Mouse (Mus musculus) brain, embryonic 14.5 days (tissue): ENCODE data around the gene Gm28374. TPM values are rescaled to one million over a fixed set of nuclear protein-coding genes. Genes with fewer than 3 reads are reported as not detected.

Experiments
- DNase-seq: peaks from one replicate; pipeline ENCODE4 v3.0.0-alpha.2; 2011; ENCODE audit warnings: low read depth
- CTCF ChIP-seq: fragments of 200-500 bp; IDR thresholded peaks from 2 replicates; pipeline ENCODE4 v1.5.1; 2012; ENCODE audit warnings: inconsistent platforms, mild to moderate bottlenecking, moderate library complexity, borderline replicate concordance; ENCODE audit not compliant: insufficient read depth, insufficient read length; ENCODE audit errors: extremely low read depth
- POLR2A ChIP-seq: fragments of 200-500 bp; IDR thresholded peaks from 2 replicates; pipeline ENCODE4 v1.6.1; 2012; ENCODE audit warnings: mild to moderate bottlenecking, inconsistent platforms, borderline replicate concordance; ENCODE audit not compliant: poor library complexity, insufficient read depth, insufficient read length, severe bottlenecking; ENCODE audit errors: extremely low read depth
- polyA plus RNA-seq: library from polyadenylated mRNA; depleted of rRNA; stranded (reverse); fragments of >200 nt; gene quantifications from 2 replicates; pipeline ENCODE4 v1.2.3, GENCODE M21; 2012; rRNA removed

The Gm28374 gene
- polyA plus RNA-seq, 1 experiment = 3.1 TPM

DNA sequence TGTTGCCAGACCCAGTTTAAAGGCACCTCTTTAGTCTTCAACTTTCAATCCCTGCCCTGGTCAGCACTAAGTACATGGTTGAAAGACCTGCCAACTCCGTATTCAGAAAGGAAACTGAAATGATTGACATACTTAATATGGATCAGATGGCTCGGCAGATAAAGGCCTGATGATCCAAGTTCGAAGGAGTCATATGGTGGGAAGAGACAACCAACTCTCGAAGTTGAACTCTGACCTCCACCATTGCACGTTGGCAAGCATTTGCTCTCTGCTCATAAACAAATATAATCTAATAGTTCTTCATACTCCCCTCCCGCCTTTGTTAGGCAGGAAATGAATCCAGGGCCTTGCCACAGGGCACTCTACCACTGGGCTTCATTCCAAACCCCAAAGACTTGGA lies 53.1 kb downstream of the Gm28374 start:
- TF ChIP-seq POLR2A (no peak), CTCF (no peak)
- DNase-seq = no peak

Other genes starting within 250 kb of the Gm28374 start
- 18.9 and 21.3 TPM in 2 replicates for gene Frmd8, start 207.0 kb downstream of the Gm28374 start, polyA plus RNA-seq
- gene Slc25a45, start 204.4 kb downstream of the Gm28374 start, polyA plus RNA-seq = 2.6 and 3.5 TPM in 2 replicates
- 15.2 and 15.5 TPM in 2 replicates for gene Tigd3, start 188.1 kb downstream of the Gm28374 start, polyA plus RNA-seq
- 180 and 231 TPM in 2 replicates for gene Dpf2, start 169.2 kb downstream of the Gm28374 start, polyA plus RNA-seq
- gene Cdc42ep2, start 157.4 kb downstream of the Gm28374 start, polyA plus RNA-seq = 11.7 and 13.7 TPM in 2 replicates
- gene Pola2, start 118.1 kb downstream of the Gm28374 start, polyA plus RNA-seq = 33.8 and 56.9 TPM in 2 replicates
- not detected in 2 replicates for gene Slc22a20, start 96.1 kb downstream of the Gm28374 start, polyA plus RNA-seq
- gene Capn1, start 66.4 kb downstream of the Gm28374 start, polyA plus RNA-seq = 5.2 and 7.6 TPM in 2 replicates
- 24.6 and 38.8 TPM in 2 replicates for gene Syvn1, start 35.7 kb downstream of the Gm28374 start, polyA plus RNA-seq
- 46.3 and 50.4 TPM in 2 replicates for gene Mrpl49, start 24.5 kb downstream of the Gm28374 start, polyA plus RNA-seq
- gene Fau, start 24.4 kb downstream of the Gm28374 start, polyA plus RNA-seq = 1,255 and 1,497 TPM in 2 replicates
- gene Znhit2, start 21.1 kb downstream of the Gm28374 start, polyA plus RNA-seq = 36.0 and 46.5 TPM in 2 replicates
- gene Tm7sf2, start 13.9 kb downstream of the Gm28374 start, polyA plus RNA-seq = 76.1 and 100 TPM in 2 replicates
- gene Vps51, start 5.0 kb downstream of the Gm28374 start, polyA plus RNA-seq = 95.4 and 109 TPM in 2 replicates
- not detected in 2 replicates for gene Tmem262, start 2.2 kb downstream of the Gm28374 start, polyA plus RNA-seq
- 103 and 127 TPM in 2 replicates for gene Zfpl1, start 2.7 kb upstream of the Gm28374 start, polyA plus RNA-seq
- gene Cdca5, start 2.7 kb upstream of the Gm28374 start, polyA plus RNA-seq = 9.7 and 16.3 TPM in 2 replicates
- 0.15 and 0.25 TPM in 2 replicates for gene AC131692.1, start 12.2 kb upstream of the Gm28374 start, polyA plus RNA-seq
- gene Naaladl1, start 23.5 kb upstream of the Gm28374 start, polyA plus RNA-seq = 1.1 and 2.0 TPM in 2 replicates
- 47.3 and 66.2 TPM in 2 replicates for gene Sac3d1, start 36.4 kb upstream of the Gm28374 start, polyA plus RNA-seq
- 52.3 and 52.4 TPM in 2 replicates for gene Snx15, start 46.0 kb upstream of the Gm28374 start, polyA plus RNA-seq
- 0.05 TPM in 2 replicates for gene Batf2, start 58.7 kb upstream of the Gm28374 start, polyA plus RNA-seq
- gene Arl2, start 59.3 kb upstream of the Gm28374 start, polyA plus RNA-seq = 109 and 144 TPM in 2 replicates
- 0.05 TPM in 1 of 2 replicates, not detected in the other for gene Majin, start 102.1 kb upstream of the Gm28374 start, polyA plus RNA-seq
- 0.22 TPM in 1 of 2 replicates, not detected in the other for gene Gpha2, start 144.1 kb upstream of the Gm28374 start, polyA plus RNA-seq
- 121 and 133 TPM in 2 replicates for gene Ppp2r5b, start 153.6 kb upstream of the Gm28374 start, polyA plus RNA-seq
- gene Atg2a, start 159.4 kb upstream of the Gm28374 start, polyA plus RNA-seq = 21.8 and 28.9 TPM in 2 replicates
- 200 and 212 TPM in 2 replicates for gene Ehd1, start 194.5 kb upstream of the Gm28374 start, polyA plus RNA-seq
- gene Cdc42bpg, start 224.2 kb upstream of the Gm28374 start, polyA plus RNA-seq = 4.4 and 6.5 TPM in 2 replicates